Mouse (Mus musculus) lung, postnatal 0 days (tissue): ENCODE data around the gene Gm12794. TPM values are rescaled to one million over a fixed set of nuclear protein-coding genes. Genes with fewer than 3 reads are reported as not detected.
A peak's percentile ranks its signal among the peaks of the same experiment; 100 is the strongest.
"Not testable (repeated sequence)": the region's sequence is repeated elsewhere in the genome, so short reads cannot be mapped to it uniquely, and the experiment has no call there.

Experiments used
- ATAC-seq: fragments of 200-750 bp; cut with Nextera tagmentation; 2 replicates; pipeline ENCODE4 v1.8.0; 2017; ENCODE audit warnings: moderate library complexity
- DNase-seq: peaks from one replicate; pipeline ENCODE4 v3.0.0-alpha.2; 2016; ENCODE audit warnings: low spot score
- H3K27ac ChIP-seq: fragments of 300-500 bp; sonication (generic); 2 replicates; pipeline ENCODE4 v1.5.1; 2014; ENCODE audit warnings: antibody characterized with exemption, mild to moderate bottlenecking, low read length, mixed read lengths
- H3K27me3 ChIP-seq: fragments of 300-500 bp; sonication (generic); replicated peaks from 2 replicates; pipeline ENCODE4 v1.6.1; 2014; ENCODE audit warnings: low read length, mixed read lengths; ENCODE audit not compliant: insufficient read depth
- H3K36me3 ChIP-seq: fragments of 300-500 bp; sonication (generic); 2 replicates; pipeline ENCODE4 v1.6.1; 2014; ENCODE audit warnings: low read length, mixed read lengths; ENCODE audit not compliant: insufficient read depth
- H3K4me1 ChIP-seq: fragments of 300-500 bp; sonication (generic); 2 replicates; pipeline ENCODE4 v1.6.1; 2014; ENCODE audit warnings: antibody characterized with exemption, low read depth, low read length, mixed read lengths; ENCODE audit not compliant: insufficient read depth
- H3K4me2 ChIP-seq: fragments of 300-500 bp; sonication (generic); replicated peaks from 2 replicates; pipeline ENCODE4 v1.6.1; 2014; ENCODE audit warnings: low read depth, mild to moderate bottlenecking, low read length, moderate library complexity, mixed read lengths
- H3K4me3 ChIP-seq: fragments of 300-500 bp; sonication (generic); 2 replicates; pipeline ENCODE4 v1.5.1; 2014; ENCODE audit warnings: low read depth, low read length
- H3K9ac ChIP-seq: fragments of 300-500 bp; sonication (generic); replicated peaks from 2 replicates; pipeline ENCODE4 v1.6.1; 2014; ENCODE audit warnings: low read depth, mild to moderate bottlenecking
- H3K9me3 ChIP-seq: fragments of 300-500 bp; sonication (generic); 2 replicates; pipeline ENCODE4 v1.6.1; 2016; ENCODE audit warnings: low read length, mixed read lengths
- CTCF ChIP-seq: IDR thresholded peaks from 2 replicates; pipeline ENCODE4 v1.5.1; 2016; ENCODE audit warnings: antibody characterized with exemption, mild to moderate bottlenecking
- EP300 ChIP-seq: IDR thresholded peaks from 2 replicates; pipeline ENCODE4 v1.6.1; 2016; ENCODE audit warnings: antibody characterized with exemption, mild to moderate bottlenecking, control low read depth
- WGBS: fragments of 180-500 bp; shearing (Covaris S2); extraction: QIAGEN DNeasy Blood & Tissue Kit; methylation state at CpG from one replicate; pipeline ENCODE4 v1.1.7; 2014; 5-methylcytosine and 5-hydroxymethylcytosine counted together
- polyA plus RNA-seq: library from polyadenylated mRNA; unstranded; fragments of >200 nt; fragmentation: Nextera tagmentation; extraction: Ambion mirVana; gene quantifications from 2 replicates; pipeline ENCODE4 v1.2.1, GENCODE M21; 2015

The Gm12794 gene
- not detected in 2 replicates for polyA plus RNA-seq

DNA sequence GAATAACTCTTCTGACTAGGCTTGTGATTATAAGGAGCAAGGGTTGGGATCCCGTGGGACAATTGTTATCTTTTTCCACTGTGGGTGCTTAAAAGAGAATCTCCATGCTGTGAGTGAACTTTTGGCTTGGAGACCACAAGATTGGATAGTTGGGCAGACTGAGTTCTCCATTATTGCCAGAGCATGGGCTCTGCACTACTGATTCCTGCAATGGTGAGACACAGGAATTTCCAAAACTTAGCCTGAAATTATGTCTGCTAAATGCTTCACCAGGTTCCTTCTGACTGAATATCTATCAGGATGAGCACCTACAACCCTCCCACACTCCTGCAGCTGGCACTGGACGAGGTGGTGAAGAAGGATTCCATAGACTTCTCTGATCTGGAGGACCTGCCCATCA is at the start of gene Gm12794:
Gene Gm12794, plus strand, starts transcription at position 301 of the 400 bp plus-strand sequence.
- H3K27me3 ChIP-seq, ATAC-seq, H3K4me3 ChIP-seq, H3K9ac ChIP-seq, H3K36me3 ChIP-seq, H3K4me1 ChIP-seq, DNase-seq, H3K9me3 ChIP-seq, H3K4me2 ChIP-seq, H3K27ac ChIP-seq: not testable (repeated sequence)
- 50% methylated on average over 1 of the region's 2 CpGs for WGBS

DNA sequence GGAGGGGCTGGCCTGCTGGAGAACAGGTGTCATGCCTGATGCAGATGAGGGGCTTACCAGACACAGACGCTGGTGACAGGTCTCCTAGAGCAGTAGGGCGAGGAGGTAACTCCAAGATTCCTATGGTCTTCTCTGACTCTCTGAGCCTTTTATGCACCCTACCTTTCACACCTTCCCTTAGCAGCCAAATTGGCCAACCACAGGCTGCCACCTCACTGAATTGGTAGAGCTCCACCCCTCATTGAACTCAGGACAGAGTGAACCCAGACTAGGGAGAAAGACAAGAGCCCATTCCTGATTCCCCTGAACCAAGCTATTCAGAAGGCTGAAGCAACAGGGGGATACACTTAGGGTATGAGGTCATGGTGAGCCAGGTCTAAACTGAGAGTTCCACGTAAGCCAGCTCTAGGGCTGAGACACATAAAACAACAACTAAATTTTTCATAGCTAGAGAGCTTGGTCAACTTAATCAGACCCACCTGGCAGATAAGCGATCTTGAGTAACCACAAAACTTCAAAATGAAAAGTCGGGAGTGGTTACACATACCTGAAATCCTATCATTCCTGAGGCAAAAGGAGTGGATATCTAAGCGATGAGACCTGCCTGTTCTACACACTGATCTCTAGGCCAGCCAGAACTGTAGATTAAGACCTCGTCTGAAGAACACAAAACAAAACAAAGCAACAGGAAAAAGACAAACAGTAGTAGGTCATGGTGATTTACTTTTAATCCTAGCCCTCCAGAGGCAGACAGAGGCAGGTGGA is 46.4 kb upstream of the Gm12794 start, which contains the start of gene C130073F10Rik:
Gene C130073F10Rik, minus strand, starts transcription at position 134 of the 765 bp plus-strand sequence.
- Histone ChIP-seq H3K4me2 (no peak within 1 kb of the TSS), H3K4me1 (no peaks in the 10 kb centered on the region), H3K9ac (no peak within 1 kb of the TSS), H3K4me3 (no peak within 1 kb of the TSS), H3K27ac (no peak within 1 kb of the TSS), H3K27me3 (no peaks in the 10 kb centered on the region), H3K36me3 (no peaks in the 10 kb centered on the region), H3K9me3 (no peaks in the 10 kb centered on the region)
- DNase-seq (peak; percentile 16), ATAC-seq (0 out of 2 replicates have a peak, but pooled peaks have one; percentile 21)
- no peak for TF ChIP-seq CTCF
- no peak for TF ChIP-seq EP300
- WGBS: 65% methylated on average over 7 of the region's 7 CpGs

DNA sequence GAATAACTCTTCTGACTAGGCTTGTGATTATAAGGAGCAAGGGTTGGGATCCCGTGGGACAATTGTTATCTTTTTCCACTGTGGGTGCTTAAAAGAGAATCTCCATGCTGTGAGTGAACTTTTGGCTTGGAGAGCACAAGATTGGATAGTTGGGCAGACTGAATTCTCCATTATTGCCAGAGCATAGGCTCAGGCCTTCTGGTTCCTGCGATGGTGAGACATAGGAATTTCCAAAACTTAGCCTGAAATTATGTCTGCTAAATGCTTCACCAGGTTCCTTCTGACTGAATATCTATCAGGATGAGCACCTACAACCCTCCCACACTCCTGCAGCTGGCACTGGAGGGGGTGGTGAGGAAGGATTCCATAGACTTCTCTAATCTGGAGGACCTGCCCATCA is 31.4 kb upstream of the Gm12794 start, which contains the start of gene Gm12800:
Gene Gm12800, plus strand, starts transcription at position 301 of the 400 bp plus-strand sequence.
- DNase-seq, H3K27ac ChIP-seq, H3K9me3 ChIP-seq, H3K36me3 ChIP-seq, H3K4me3 ChIP-seq, ATAC-seq, H3K27me3 ChIP-seq, H3K9ac ChIP-seq, H3K4me2 ChIP-seq, H3K4me1 ChIP-seq: not testable (repeated sequence)
- 93% methylated on average over 1 of the region's 2 CpGs for WGBS

DNA sequence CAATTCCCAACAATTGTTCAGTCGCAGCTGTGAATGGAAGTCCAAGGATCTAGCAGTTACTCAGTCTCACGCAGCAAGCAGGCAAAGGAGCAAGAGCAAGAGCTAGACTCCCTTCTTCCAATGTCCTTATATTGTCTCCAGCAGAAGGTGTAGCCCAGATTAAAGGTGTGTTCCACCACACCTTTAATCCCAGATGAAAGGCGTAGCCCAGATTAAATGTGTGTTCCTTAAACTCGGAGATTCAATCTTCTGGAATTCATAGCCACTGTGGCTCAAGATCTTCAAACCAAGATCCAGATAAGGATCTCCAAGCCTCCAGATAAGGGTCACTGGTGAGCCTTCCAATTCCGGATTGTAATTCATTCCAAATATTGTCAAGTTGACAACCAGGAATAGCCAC is 40.7 kb downstream of the Gm12794 start, which contains the start of gene Gm12790:
Gene Gm12790, minus strand, starts transcription at position 101 of the 400 bp plus-strand sequence.
- DNase-seq, H3K36me3 ChIP-seq, H3K27me3 ChIP-seq, H3K4me2 ChIP-seq, H3K4me3 ChIP-seq, H3K9ac ChIP-seq, H3K9me3 ChIP-seq, H3K4me1 ChIP-seq, ATAC-seq, H3K27ac ChIP-seq: not testable (repeated sequence)
- whole genome bisulfite sequencing: 67% methylated on average over 1 of the region's 5 CpGs

DNA sequence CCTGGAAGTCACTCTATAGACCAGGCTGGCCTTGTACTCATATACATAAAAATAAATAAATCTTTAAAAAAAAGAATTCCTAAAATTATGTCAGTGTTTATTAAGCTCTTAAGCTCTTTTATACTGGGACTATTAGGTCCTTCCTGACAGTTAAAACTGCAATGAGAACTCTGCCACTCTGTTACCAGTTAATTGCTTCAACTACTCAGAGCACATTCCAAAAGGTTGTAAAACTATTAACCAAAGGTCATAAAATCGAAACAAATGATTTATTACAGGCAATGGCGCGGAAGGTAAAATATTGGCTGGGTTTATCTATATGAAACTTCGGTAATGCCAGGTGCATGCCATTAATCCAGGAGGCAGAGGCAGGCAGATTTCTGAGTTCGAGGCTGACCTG is 45.5 kb downstream of the Gm12794 start:
- TF ChIP-seq CTCF: no peak
- Histone ChIP-seq H3K4me1 (no peaks in the 10 kb centered on the region), H3K27me3 (no peaks in the 10 kb centered on the region), H3K9me3 (no peaks in the 10 kb centered on the region), H3K9ac (no peak overlapping the region), H3K4me2 (no peak overlapping the region), H3K27ac (no peak overlapping the region), H3K36me3 (no peaks in the 10 kb centered on the region), H3K4me3 (no peak overlapping the region)
- 83% methylated on average over 5 of the region's 5 CpGs for WGBS
- no peak for DNase-seq
- ATAC-seq: no peak

DNA sequence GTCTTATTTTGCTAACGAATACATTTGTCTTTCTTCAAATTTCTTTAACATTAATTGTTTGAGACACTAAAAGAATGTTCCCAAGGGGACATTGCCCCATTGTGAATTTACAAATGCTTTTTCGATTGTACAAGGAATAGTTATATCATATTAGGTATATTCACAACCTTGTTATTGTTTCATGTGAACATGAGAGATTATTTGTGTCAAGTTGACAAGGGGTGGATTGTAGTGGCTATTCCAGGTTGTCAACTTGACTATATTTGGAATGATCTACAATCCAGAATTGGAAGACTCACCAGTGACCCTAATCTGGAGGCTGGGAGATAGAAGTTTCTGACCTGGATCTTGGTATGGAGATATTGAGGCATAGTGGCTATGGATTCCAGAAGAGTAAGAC is 46.1 kb downstream of the Gm12794 start, which contains the start of gene Gm12789:
Gene Gm12789, plus strand, starts transcription at position 301 of the 400 bp plus-strand sequence.
- not testable (repeated sequence) for H3K4me3 ChIP-seq, ATAC-seq, H3K27me3 ChIP-seq, H3K36me3 ChIP-seq, H3K9ac ChIP-seq, H3K9me3 ChIP-seq, H3K4me1 ChIP-seq, DNase-seq, H3K4me2 ChIP-seq, H3K27ac ChIP-seq
- WGBS: 75% methylated on average over 2 of the region's 2 CpGs

Other genes starting within 250 kb of the Gm12794 start
- 13.4 and 13.9 TPM in 2 replicates for gene Lepr, start 223.0 kb upstream of the Gm12794 start, polyA plus RNA-seq
- not detected in 2 replicates for gene B020004J07Rik, start 96.4 kb upstream of the Gm12794 start, polyA plus RNA-seq
- gene C130073F10Rik, start 46.6 kb upstream of the Gm12794 start, polyA plus RNA-seq: not detected in 2 replicates
- not detected in 2 replicates for gene Gm12800, start 31.3 kb upstream of the Gm12794 start, polyA plus RNA-seq
- gene Gm12790, start 40.6 kb downstream of the Gm12794 start, polyA plus RNA-seq: not detected in 2 replicates
- gene Gm12789, start 46.2 kb downstream of the Gm12794 start, polyA plus RNA-seq: not detected in 2 replicates
- gene Pde4b, start 147.1 kb downstream of the Gm12794 start, polyA plus RNA-seq: 42.1 and 44.5 TPM in 2 replicates